Mouse (Mus musculus) thymus, adult 2 months (tissue): ENCODE results near the gene Zscan18.

ENCODE experiments used
- CTCF ChIP-seq: fragments of 200-500 bp; IDR thresholded peaks from 2 replicates; pipeline ENCODE4 v1.5.1; 2012; ENCODE audit warnings: mild to moderate bottlenecking, control low read depth, low read length, moderate library complexity, borderline replicate concordance; ENCODE audit not compliant: control insufficient read depth, poor library complexity, insufficient read depth; ENCODE audit errors: extremely low read depth
- POLR2A ChIP-seq: fragments of 200-500 bp; IDR thresholded peaks from 2 replicates; pipeline ENCODE4 v1.6.1; 2012; ENCODE audit warnings: mild to moderate bottlenecking, low read length, control low read depth, moderate library complexity; ENCODE audit not compliant: control insufficient read depth, poor library complexity, insufficient read depth; ENCODE audit errors: extremely low read depth

DNA sequence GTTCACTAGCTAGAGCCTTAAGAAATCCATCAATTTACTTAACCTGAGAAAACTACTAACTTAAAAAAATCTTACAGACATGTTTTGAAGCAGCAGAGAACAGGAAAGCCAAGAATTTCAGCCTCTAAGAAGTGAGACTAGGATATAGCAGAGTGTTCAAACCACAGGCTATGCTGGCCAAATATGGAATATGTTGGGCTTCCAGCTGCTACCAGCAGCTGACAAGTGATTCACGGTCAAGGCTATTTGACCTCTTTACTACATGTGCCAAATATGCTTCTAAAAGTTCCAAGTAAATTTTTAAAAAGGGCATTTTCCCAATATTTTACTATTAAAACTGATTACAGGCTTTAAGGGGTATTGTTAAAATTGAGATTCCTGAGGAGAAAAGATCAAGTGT is 3.9 kb downstream of the Zscan18 start:
- no peak for TF ChIP-seq CTCF
- TF ChIP-seq POLR2A: no peak
